Mouse (Mus musculus) left cerebral cortex, postnatal 4 days (tissue): ENCODE results near the gene Scmh1. TPM values are rescaled to one million over a fixed set of nuclear protein-coding genes. Genes with fewer than 3 reads are reported as not detected.

ENCODE experiments used
- DNase-seq: peaks from one replicate; pipeline ENCODE4 v3.0.0-alpha.2; 2022
- intact Hi-C: fragments of 180-260 bp; cut with DNase I; formaldehyde crosslinking; loops from one replicate; pipeline ENCODE4 v1.15.1; 2025
- total RNA-seq, 2 experiments: library from RNA; stranded (reverse); gene quantifications; 2 replicates each; pipeline ENCODE4 v1.2.3; 2021

Gene Scmh1
- total RNA-seq, 2 experiments from 2014 or later: 126 to 134 TPM

- intact Hi-C loops: no loop called here
Measured at GRCm38 (mm10) chr4:120531986-120532385, 126.9 kb downstream of the Scmh1 start, which contains the start of gene Slfnl1. Slfnl1 (plus strand) TSS chr4:120532231.

GRCm38 (mm10) chr4:120538664-120539063, 133.6 kb downstream of the Scmh1 start:
- no peak for DNase-seq
- intact Hi-C loops: no loop called here

More at GRCm38 (mm10) chr4:120531986-120532385, 126.9 kb downstream of the Scmh1 start, which contains the start of gene Slfnl1:
- no peak for DNase-seq

DNA sequence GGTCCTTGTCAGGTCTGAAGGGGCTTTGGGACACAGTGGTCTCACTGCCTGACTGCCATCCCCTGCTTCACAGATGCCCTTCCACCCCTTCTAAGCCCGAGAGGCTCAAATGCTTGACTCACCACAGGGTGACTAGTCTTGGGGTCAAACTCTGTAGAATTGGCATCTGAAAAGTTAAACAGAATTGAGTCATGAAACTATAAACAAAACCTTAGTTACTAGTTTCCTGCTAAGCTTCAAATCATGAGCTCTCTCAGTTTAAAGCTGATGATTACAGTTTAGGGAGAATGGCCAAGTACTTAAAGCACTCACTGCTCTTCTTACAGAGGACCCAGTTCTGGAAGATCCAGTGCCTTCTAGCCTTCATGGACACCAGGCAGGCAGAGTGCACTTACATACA, 139.8 kb downstream of the Scmh1 start:
- intact Hi-C loops: no loop called here
- DNase-seq: no peak

DNA sequence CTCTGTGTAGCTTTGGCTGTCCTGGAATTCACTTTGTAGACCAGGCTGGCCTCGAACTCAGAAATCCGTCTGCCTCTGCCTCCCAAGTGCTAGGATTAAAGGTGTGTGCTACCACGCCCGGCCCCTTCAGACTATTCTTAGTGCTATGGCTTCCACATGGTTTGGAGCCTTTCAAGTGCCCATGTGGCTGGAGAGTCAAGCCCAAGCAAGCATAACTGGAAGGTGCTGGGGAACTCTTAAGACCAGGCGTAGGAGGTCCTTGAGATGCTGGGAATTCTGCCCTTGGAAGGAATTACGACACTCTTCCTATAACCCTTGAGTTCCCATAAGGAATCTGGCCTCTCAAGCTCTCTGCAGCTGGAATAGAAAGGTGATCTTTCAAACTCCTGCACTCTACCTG, 151.5 kb downstream of the Scmh1 start:
- intact Hi-C loops: no loop called here
- no peak for DNase-seq

- intact Hi-C loops: no loop called here
- no peak for DNase-seq
Measured at GRCm38 (mm10) chr4:120565726-120566125, 160.6 kb downstream of the Scmh1 start.

DNA sequence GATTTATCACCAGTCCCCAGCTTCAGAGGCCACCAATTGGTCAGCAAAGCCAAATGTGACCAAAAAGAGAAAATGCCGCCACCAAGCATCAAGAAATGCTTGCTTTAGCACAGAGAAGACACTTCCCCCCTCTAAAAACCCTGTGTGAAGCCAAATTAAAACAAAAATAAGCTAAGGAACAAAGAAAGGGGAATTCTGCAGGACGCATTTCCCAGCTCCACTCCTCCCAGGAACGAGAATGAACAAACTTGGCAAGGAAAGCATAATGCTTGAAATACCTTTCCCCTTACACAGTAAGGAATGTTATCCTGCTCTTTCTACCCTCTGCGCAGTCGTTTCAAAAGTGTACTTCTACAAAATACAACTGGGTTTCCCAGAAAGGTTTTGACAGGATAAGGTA, 162.9 kb downstream of the Scmh1 start:
- no peak for DNase-seq
- intact Hi-C loops: no loop called here

DNA sequence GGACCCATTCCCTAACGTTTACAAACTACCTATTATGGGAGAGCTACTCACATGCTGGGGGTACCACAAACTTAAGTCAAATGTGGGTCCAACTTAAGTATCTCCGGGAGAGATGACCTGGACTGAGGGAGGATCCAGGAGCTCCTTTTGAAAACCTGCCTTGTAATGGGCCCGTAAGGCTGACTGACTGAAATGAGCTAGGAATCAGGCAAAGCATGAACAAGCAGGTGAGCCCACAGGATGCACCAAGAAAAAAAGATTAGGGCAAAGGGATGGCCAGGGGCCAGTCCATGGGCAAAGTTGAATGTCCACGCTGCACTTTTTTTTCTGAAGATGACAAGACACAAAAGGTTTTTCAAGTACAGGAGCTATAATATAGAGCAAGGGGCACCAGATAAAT, 163.9 kb downstream of the Scmh1 start:
- no peak for DNase-seq
- intact Hi-C loops: no loop called here

DNA sequence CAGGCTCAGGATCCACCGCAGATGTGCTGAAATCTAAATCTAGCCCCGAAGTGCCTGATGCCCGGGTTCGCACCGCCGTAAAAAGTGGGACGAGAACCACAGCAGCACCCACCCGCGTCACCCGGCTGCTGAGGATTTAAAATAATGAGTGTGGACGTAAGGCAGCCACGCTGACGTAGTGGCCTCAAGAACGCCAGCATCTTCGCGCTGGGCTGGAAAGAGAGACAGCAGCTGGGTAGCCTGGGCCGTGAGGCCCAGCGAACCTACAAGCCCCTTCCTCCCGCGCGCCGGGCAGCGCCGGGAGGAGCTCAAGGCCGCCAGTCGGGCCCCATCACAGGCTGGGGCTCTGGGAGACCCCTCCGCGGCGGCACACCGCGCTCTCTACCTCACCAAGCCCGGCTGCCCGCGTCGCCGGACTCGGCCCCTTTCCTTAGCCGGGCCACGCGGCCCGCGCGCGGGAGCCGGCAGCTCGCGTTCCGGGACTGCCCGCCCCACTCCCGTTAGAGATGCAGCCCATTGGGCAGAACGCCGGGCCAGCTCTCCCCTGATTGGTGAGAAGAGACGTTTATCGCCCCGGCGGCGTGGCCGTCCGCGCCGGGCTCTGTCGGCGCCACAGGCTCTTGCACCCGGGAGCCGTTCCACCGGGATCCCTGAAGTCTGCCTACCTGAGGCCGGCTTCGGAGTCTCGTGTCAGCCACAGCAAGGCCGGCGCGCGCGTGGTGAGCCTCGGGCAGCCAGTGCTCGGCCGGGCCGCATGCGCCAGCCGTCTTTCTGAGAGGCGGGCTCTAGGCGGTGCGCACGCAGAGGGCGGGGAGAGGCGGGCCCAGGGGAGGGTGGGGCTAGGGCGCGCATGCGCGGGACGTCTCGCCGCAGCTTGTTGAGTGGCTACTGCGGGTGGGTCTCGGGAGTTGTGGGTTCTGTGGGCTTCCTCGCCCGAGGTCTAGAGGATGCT, 164.7 kb downstream of the Scmh1 start, which contains the start of gene Ctps:
TSS of gene Ctps (minus strand) at position 791 of the 952 bp plus-strand sequence.
- intact Hi-C loops: no loop called here
- peak; percentile 98 for DNase-seq

- intact Hi-C loops: no loop called here
- DNase-seq: no peak
Measured at GRCm38 (mm10) chr4:120570438-120571069, 165.5 kb downstream of the Scmh1 start.

GRCm38 (mm10) chr4:120571070-120571464, 166.0 kb downstream of the Scmh1 start:
- DNase-seq: no peak
- intact Hi-C loops: no loop called here

GRCm38 (mm10) chr4:120571691-120572090, 166.6 kb downstream of the Scmh1 start:
- DNase-seq: no peak
- intact Hi-C loops: no loop called here

Other genes with a start within 250 kb of the Scmh1 start
- gene Edn2, start 244.1 kb upstream of the Scmh1 start, total RNA-seq: not detected
- 10 to 100 TPM; 45.7 to 46.8 TPM for gene Foxo6, start 117.9 kb upstream of the Scmh1 start, total RNA-seq
- under 1 TPM; 0.56 to 0.66 TPM for gene Slfnl1, start 127.0 kb downstream of the Scmh1 start, total RNA-seq
- gene Ctps, start 165.0 kb downstream of the Scmh1 start, total RNA-seq: 10 to 100 TPM; 72.0 to 72.1 TPM
- gene Gm8439, start 183.5 kb downstream of the Scmh1 start, total RNA-seq: not detected